Mouse (Mus musculus) megakaryocyte, embryonic 14.5 days (primary cell): ENCODE measurements around the gene Gnas. TPM values are rescaled to one million over a fixed set of nuclear protein-coding genes. Genes with fewer than 3 reads are reported as not detected.
"Not testable (repeated sequence)": the region's sequence is repeated elsewhere in the genome, so short reads cannot be mapped to it uniquely, and the experiment has no call there.

Experiments
- H3K27me3 ChIP-seq: replicated peaks from 2 replicates; pipeline ENCODE3; 2012; ENCODE audit warnings: inconsistent platforms
- H3K36me3 ChIP-seq: replicated peaks from 2 replicates; pipeline ENCODE3; 2012; ENCODE audit warnings: low read length, inconsistent platforms, mixed read lengths
- H3K4me1 ChIP-seq: 2 replicates; pipeline ENCODE4 v1.6.1; 2012; ENCODE audit warnings: inconsistent platforms
- H3K4me3 ChIP-seq: replicated peaks from 2 replicates; pipeline ENCODE3; 2012; ENCODE audit warnings: moderate library complexity, mild to moderate bottlenecking, inconsistent platforms
- H3K9me3 ChIP-seq: 2 replicates; pipeline ENCODE4 v1.6.1; 2012; ENCODE audit warnings: inconsistent platforms
- FLI1 ChIP-seq: IDR thresholded peaks from 2 replicates; pipeline ENCODE4 v1.6.1; 2012; ENCODE audit warnings: low read length, inconsistent platforms, mixed read lengths
- GATA1 ChIP-seq: IDR thresholded peaks from 3 replicates; pipeline ENCODE4 v1.6.1; 2012; ENCODE audit warnings: mixed read lengths, low read length, inconsistent platforms, borderline replicate concordance
- polyA plus RNA-seq: library from polyadenylated mRNA; stranded (reverse); fragments of >175 nt; gene quantifications from 2 replicates; pipeline ENCODE4 v1.2.3, GENCODE M21; 2012; ENCODE audit warnings: low replicate concordance; ENCODE audit not compliant: insufficient read depth

The Gnas gene
- polyA plus RNA-seq, 1 experiment, result 1,276 TPM

- Histone ChIP-seq H3K4me3 (peak overlapping the region; percentile 72), H3K4me1 (peaks cover 48% of the 10 kb centered on the region), H3K9me3 (peaks cover 58% of the 10 kb centered on the region), H3K27me3 (peaks cover 38% of the 10 kb centered on the region), H3K36me3 (no peaks in the 10 kb centered on the region)
- TF ChIP-seq FLI1 (no peak), GATA1 (no peak)
These were observed 15.6 kb downstream of the Gnas start for GRCm38 (mm10) chr2:174299771-174300160.

GRCm38 (mm10) chr2:174300186-174300585 lies 16.1 kb downstream of the Gnas start:
- peak overlapping the region; percentile 72 for H3K4me3 ChIP-seq
- TF ChIP-seq GATA1 (no peak), FLI1 (no peak)
- H3K27me3 ChIP-seq, result peaks cover 38% of the 10 kb centered on the region
- no peaks in the 10 kb centered on the region for H3K36me3 ChIP-seq
- peaks cover 48% of the 10 kb centered on the region for H3K4me1 ChIP-seq
- H3K9me3 ChIP-seq, result peaks cover 55% of the 10 kb centered on the region

DNA sequence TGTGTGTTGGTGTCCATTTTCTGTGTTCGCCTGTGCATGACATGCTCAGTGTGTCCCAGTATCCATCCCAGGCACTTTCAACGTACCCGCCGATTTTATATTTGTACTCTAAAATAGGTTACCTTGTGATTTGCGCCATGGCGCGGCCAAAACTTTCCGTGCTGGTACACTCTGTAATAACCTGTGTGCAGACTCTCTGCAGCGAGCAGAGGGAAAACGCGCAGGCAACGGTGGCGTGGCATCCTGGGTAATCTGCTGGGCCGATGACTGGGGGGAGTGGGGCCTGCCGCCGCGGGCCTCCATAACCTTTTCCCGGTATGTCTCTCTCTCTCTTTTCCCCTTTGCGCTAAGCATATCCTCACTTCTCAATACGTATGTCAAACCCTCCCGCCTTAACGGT lies 16.5 kb downstream of the Gnas start:
- peaks cover 39% of the 10 kb centered on the region for H3K27me3 ChIP-seq
- H3K4me1 ChIP-seq, result peaks cover 46% of the 10 kb centered on the region
- peak overlapping the region; percentile 25 for H3K4me3 ChIP-seq
- no peak for TF ChIP-seq GATA1
- TF ChIP-seq FLI1, result no peak
- peaks cover 50% of the 10 kb centered on the region for H3K9me3 ChIP-seq
- H3K36me3 ChIP-seq, result no peaks in the 10 kb centered on the region

DNA sequence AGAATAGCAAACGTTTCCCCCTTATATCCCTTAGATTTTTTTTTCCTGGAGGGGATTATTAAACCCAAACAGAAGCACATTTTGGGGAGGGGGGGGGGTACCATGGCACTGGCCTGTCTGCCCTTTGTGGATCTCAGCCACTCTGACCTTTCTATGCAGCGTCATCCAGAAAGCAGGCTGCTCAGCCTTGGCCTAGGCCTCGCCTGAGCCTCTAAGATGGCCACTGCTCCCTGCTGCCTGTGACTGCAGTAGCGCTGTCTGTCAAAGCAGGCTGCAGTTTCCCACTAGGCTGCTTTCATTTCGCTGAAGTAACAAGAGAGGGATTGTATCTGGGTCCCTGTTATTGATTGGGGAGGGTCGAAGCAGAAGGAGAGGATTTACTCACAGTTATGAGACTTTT lies 18.4 kb downstream of the Gnas start:
- Histone ChIP-seq H3K4me3 (peak overlapping the region; percentile 56), H3K36me3 (no peaks in the 10 kb centered on the region), H3K4me1 (peaks cover 31% of the 10 kb centered on the region), H3K9me3 (peaks cover 33% of the 10 kb centered on the region), H3K27me3 (peaks cover 50% of the 10 kb centered on the region)
- TF ChIP-seq GATA1, result no peak
- no peak for TF ChIP-seq FLI1

DNA sequence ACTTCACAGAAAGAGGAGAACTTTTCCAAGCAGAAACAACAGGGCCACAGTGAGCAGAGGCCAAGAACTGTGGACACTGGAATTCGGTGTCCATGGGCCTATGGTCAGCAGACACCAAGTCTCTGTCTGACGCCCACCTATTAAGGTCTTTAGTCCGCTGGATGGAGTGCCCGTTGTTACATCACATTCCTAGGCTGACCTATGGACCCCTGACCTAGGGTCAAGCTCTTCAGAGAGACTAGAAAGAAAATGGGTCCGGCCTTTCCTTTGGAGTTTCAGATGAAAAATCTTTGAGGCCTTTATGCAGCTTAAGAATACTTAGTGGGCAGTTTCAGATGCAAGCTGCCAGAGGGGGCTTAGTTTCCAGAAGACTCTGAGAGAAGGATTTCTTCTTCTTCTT lies 21.5 kb downstream of the Gnas start:
- no peak overlapping the region for H3K4me3 ChIP-seq
- H3K27me3 ChIP-seq, result peaks cover 31% of the 10 kb centered on the region
- H3K9me3 ChIP-seq, result peaks cover 3% of the 10 kb centered on the region
- H3K36me3 ChIP-seq, result no peaks in the 10 kb centered on the region
- peaks cover 6% of the 10 kb centered on the region for H3K4me1 ChIP-seq
- no peak for TF ChIP-seq GATA1
- no peak for TF ChIP-seq FLI1

GRCm38 (mm10) chr2:174307903-174308302 lies 23.8 kb downstream of the Gnas start:
- H3K27me3 ChIP-seq, result peaks cover 23% of the 10 kb centered on the region
- no peaks in the 10 kb centered on the region for H3K36me3 ChIP-seq
- no peaks in the 10 kb centered on the region for H3K9me3 ChIP-seq
- H3K4me1 ChIP-seq, result peaks cover 15% of the 10 kb centered on the region; the same call in 1 of the 2 replicates
- H3K4me3 ChIP-seq, result no peak overlapping the region
- TF ChIP-seq FLI1, result no peak
- TF ChIP-seq GATA1, result no peak

GRCm38 (mm10) chr2:174310913-174311514 lies 26.9 kb downstream of the Gnas start:
- no peak overlapping the region for H3K4me3 ChIP-seq
- no peaks in the 10 kb centered on the region for H3K36me3 ChIP-seq
- H3K27me3 ChIP-seq, result peaks cover 22% of the 10 kb centered on the region
- peaks cover 27% of the 10 kb centered on the region for H3K4me1 ChIP-seq
- H3K9me3 ChIP-seq, result no peaks in the 10 kb centered on the region
- TF ChIP-seq GATA1 (no peak), FLI1 (no peak)

DNA sequence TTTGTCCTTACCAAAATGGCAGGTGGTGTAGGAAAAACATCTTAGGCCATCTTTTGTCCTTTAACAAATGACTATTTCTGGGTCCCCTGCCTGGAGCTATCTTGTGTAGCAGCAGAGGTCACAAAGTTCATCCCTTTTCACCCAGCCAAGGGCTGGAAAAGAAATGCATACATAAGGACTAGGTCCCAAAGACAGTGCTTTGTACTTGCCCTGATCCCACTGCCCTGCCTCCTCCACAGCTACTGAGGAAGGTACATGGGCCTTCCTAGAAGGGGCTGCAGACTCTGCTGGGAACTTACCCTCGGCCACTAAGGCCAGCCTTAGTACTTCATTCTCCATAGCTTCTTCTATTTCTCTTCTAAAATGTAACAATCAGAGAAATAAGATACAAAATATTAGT lies 27.5 kb downstream of the Gnas start:
- no peak for TF ChIP-seq GATA1
- no peak for TF ChIP-seq FLI1
- H3K9me3 ChIP-seq, result no peaks in the 10 kb centered on the region
- peaks cover 18% of the 10 kb centered on the region for H3K27me3 ChIP-seq
- H3K4me1 ChIP-seq, result peaks cover 27% of the 10 kb centered on the region
- H3K36me3 ChIP-seq, result no peaks in the 10 kb centered on the region
- no peak overlapping the region for H3K4me3 ChIP-seq

DNA sequence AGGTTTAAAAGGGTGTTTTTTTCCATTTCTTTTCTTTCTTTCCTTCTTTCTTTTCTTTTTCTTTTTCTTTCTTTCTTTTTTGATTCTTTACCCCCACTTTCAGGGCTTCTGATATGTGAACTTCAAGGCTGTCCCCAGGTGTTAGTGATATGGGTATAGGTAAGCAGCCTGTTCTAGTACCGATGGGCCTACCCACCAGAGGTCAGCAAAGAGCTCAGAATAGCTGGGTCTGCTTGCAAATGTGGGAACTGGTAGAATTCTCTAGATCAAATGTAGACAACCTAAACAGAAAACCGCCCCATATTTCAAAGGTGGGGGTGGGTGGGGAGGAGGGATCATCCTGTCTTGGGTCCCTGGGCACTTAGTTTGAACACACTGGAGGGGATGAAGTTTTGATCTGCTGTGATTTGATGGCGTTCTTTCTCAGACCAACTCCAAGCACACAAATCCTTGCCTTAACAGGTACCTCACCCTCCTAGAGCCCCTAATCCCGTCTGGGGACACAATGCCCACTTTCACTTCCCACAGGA lies 28.1 kb downstream of the Gnas start:
- no peak overlapping the region for H3K4me3 ChIP-seq
- H3K9me3 ChIP-seq, result no peaks in the 10 kb centered on the region
- peaks cover 29% of the 10 kb centered on the region for H3K4me1 ChIP-seq
- H3K36me3 ChIP-seq, result no peaks in the 10 kb centered on the region
- no peak for TF ChIP-seq GATA1
- TF ChIP-seq FLI1, result no peak
- H3K27me3 ChIP-seq, result peaks cover 14% of the 10 kb centered on the region

DNA sequence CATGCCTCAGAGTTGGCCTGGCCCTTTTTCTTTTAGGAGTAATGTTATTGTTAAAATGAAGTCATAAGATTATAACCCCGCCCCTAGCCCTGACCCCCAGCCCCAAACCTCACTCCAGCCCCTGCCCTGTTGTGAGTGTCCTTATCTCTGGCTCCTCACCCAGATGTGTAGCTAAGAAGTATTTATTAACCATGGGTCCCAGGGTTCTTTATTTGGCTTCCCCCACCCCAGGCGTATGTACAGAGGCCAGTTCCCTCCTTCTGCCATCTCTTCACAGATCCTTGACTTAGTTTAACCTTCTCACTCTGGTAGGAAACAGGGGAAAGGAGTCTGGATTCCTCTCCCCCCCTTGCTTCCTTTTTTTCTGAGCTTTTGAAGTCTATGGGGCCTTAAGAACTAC lies 28.5 kb downstream of the Gnas start:
- no peaks in the 10 kb centered on the region for H3K9me3 ChIP-seq
- H3K36me3 ChIP-seq, result no peaks in the 10 kb centered on the region
- H3K27me3 ChIP-seq, result peaks cover 11% of the 10 kb centered on the region
- TF ChIP-seq GATA1, result no peak
- no peak for TF ChIP-seq FLI1
- peaks cover 33% of the 10 kb centered on the region for H3K4me1 ChIP-seq
- no peak overlapping the region for H3K4me3 ChIP-seq

DNA sequence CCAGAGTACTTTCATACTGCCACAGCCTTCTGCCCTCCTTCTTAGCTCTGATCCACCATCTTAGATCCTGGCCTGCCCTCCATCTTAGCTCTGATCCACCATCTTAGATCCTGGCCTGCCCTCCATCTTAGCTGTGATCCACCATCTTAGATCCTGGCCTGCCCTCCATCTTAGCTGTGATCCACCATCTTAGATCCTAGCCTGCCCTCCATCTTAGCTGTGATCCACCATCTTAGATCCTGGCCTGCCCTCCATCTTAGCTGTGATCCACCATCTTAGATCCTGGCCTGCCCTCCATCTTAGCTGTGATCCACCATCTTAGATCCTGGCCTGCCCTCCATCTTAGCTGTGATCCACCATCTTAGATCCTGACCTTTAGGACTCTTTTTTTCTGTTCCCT lies 31.3 kb downstream of the Gnas start:
- H3K4me1 ChIP-seq, result peaks cover 30% of the 10 kb centered on the region
- H3K36me3 ChIP-seq, H3K27me3 ChIP-seq, H3K9me3 ChIP-seq, H3K4me3 ChIP-seq: not testable (repeated sequence)
